Mouse (Mus musculus) cerebral cortex, adult 2 months (tissue): ENCODE measurements around the gene Rph3al.

Experiments
- WGBS: fragments of 180-500 bp; shearing (Covaris S2); methylation state at CpG from one replicate; pipeline ENCODE4 v1.1.7; 2018; 5-methylcytosine and 5-hydroxymethylcytosine counted together

Rph3al gene

GRCm38 (mm10) chr11:75862466-75862865, 75.8 kb downstream of the Rph3al start:
- 58% methylated on average over 4 of the region's 4 CpGs for WGBS

GRCm38 (mm10) chr11:75861653-75862052, 76.6 kb downstream of the Rph3al start:
- 86% methylated on average over 4 of the region's 4 CpGs for WGBS

DNA sequence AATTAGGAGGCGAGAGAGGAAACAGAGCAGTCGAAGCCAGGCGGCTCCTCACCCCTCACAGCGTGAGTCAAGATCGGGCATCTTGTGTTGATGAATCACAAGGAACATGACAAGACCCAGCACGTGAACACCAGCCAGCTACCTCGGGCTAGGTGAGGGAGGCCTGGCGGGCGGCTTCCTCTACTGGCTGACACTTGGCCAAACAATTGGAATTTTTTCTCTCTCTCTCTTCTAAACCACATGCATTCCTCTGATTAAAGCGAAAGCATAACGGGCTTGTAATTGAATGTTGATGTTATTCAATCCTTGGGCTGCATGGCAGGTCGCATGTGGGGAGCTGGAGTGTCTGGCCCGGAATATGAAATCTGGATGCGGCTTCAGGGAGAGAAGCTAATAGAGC, 77.0 kb downstream of the Rph3al start:
- 69% methylated on average over 14 of the region's 14 CpGs for WGBS

GRCm38 (mm10) chr11:75859460-75859859, 78.8 kb downstream of the Rph3al start:
- 84% methylated on average over 8 of the region's 8 CpGs for WGBS

GRCm38 (mm10) chr11:75858975-75859374, 79.3 kb downstream of the Rph3al start:
- WGBS = 63% methylated on average over 2 of the region's 2 CpGs

GRCm38 (mm10) chr11:75857781-75858180, 80.4 kb downstream of the Rph3al start:
- 67% methylated on average over 3 of the region's 3 CpGs for WGBS

DNA sequence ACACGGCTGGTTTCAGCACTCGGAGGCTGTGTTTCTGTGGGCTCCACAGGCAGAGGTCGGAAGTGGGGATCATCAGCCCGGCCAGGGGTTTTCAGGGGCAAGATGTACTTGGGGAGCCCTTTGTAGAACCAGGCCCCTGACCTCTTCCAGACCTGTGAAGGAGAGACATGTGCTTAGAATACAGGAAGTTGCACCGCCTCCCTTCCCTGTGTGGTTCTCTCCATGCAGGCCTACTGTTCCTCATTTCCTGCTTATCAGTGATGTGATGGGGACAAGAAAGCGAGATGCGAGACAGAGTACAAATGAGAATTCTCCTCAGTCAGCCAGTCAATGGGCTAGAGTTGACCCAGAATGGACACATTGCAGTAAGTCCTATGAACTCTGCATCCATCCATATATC, 83.9 kb downstream of the Rph3al start:
- WGBS = 92% methylated on average over 7 of the region's 7 CpGs

DNA sequence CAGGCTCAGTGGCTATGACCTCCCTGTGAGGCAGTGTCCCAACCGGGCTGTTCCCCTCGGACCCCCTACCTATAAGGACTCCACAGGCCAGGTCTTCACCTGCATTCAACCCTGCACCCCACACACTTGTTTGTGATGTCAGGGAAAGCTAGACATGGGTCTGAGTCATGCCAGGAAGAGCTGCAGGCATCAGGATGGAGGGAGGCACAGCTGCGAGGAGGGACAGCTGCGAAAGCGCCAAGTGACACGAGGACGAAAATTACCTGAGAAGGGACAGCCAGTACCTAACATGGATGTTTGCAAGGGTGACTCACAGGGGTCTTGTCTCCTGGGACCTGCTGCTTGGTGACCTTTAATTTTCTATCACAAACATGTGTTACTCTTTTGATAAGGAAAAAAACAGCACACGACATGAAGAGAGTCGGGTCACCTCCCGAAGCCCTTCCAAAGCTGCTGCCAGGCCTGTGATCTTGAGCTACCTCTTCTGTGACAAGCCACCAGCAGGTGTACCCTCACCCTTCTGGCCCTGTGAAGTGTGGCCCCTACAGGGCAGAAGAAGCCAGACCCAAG, 85.1 kb downstream of the Rph3al start:
- 84% methylated on average over 10 of the region's 10 CpGs for WGBS

DNA sequence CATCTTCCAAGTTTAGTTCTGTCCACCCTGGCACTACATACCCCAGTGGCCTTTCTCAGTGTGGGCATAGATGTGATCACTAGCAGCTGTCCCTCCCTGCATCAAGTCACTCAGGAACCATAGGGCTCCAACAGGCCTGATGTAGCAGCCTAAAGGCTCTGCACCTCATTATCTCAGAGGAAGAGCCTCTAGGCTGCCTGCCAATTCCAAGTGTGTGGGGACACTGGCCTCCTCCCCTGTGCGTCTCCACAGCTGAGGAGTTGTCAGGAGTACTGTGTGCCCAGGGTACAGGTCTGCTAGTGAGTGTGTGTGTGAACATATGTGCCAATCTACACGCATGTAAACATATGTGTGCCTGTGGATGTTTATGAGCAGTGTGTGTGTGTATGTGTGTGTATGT, 85.7 kb downstream of the Rph3al start:
- 76% methylated on average over 2 of the region's 2 CpGs for WGBS

GRCm38 (mm10) chr11:75849552-75849951, 88.7 kb downstream of the Rph3al start:
- 85% methylated on average over 6 of the region's 6 CpGs for WGBS

GRCm38 (mm10) chr11:75846589-75846988, 91.6 kb downstream of the Rph3al start:
- WGBS = 89% methylated on average over 7 of the region's 7 CpGs

GRCm38 (mm10) chr11:75845675-75846074, 92.6 kb downstream of the Rph3al start:
- WGBS = 24% methylated on average over 7 of the region's 7 CpGs

- 85% methylated on average over 4 of the region's 4 CpGs for WGBS
Measured at GRCm38 (mm10) chr11:75842904-75843619, 95.2 kb downstream of the Rph3al start.

DNA sequence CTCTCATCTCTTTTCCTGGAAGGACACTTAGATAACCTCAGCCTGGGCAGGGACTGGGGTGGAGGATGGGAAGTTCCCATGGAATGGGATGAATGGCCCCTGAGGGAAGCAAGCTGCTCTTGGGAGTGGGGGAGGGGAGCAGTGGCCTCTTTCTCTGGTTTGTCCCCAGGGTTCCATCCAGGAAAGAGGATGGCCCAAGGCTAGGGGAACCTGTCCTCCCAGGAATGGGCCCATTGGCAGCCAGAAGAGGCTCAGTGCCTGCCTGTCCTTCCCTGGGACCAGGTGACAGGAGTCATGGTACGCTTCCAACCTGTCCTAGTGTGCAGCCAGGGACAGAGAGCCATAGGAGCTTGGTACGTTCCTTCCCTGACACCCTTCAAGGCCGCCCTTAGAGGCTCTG, 96.7 kb downstream of the Rph3al start:
- whole genome bisulfite sequencing = 91% methylated on average over 3 of the region's 3 CpGs

- WGBS = 67% methylated on average over 12 of the region's 12 CpGs
Measured at GRCm38 (mm10) chr11:75839536-75840430, 98.4 kb downstream of the Rph3al start.

- WGBS = 73% methylated on average over 10 of the region's 10 CpGs
Measured at GRCm38 (mm10) chr11:75838861-75839426, 99.3 kb downstream of the Rph3al start.

DNA sequence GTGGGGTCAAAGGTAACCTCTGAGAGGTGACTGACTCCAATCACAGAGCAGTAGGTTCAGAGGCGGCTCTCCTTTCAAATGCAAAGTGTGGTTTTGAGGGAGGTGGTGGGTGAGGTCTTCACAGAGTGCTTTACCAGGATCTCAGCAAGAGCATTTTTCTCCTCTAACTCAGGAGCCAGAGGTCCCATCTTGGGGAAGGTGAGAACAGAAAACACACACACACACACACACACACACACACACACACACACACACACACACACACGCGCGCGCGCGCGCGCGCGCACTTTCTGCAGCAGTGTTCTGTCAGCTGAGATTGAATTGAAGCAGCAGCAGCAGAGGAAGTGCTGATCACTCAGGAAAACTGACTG, 102.0 kb downstream of the Rph3al start:
- 83% methylated on average over 11 of the region's 11 CpGs for WGBS

- WGBS = 58% methylated on average over 11 of the region's 11 CpGs
Measured at GRCm38 (mm10) chr11:75835587-75836239, 102.5 kb downstream of the Rph3al start.

DNA sequence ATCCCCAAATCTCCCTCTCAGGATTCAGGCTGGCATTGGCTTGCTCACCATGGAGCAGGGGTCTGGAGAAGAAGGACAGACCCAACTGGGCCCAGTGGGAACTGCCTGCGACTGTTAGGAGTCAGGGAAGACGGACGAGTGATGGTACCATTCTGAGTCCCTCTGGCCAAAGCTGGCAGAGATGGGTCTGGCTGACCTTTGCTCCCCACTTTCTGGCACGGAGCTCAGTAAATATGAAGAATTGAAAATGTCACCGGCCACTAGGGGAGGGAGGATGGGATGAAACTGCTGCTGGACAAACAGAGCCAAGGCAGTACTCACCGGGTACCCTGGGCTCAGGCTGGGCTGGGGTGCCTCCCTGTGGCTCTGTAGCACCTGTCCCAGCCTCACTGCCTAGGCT, 105.1 kb downstream of the Rph3al start:
- WGBS = 88% methylated on average over 6 of the region's 6 CpGs

DNA sequence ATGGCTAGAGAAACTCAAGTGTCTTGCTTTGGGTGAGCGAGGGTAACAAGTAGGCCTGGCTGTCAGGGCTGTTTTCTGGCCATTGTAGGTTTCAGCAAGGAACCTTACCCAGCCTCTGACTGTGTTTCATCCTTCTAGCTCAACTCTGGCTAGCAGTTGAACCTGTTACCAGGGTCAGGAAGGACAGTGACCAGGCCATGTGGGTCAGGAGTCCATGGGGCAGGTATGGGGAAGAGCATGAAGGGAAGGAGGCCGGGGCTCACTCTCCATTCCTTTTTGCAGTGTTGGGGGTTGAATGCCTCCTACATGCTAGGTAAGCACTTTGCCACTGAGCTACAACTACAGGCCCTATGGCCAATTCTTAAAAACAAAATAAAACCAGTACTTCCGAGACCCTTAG, 107.8 kb downstream of the Rph3al start:
- 97% methylated on average over 3 of the region's 3 CpGs for WGBS

DNA sequence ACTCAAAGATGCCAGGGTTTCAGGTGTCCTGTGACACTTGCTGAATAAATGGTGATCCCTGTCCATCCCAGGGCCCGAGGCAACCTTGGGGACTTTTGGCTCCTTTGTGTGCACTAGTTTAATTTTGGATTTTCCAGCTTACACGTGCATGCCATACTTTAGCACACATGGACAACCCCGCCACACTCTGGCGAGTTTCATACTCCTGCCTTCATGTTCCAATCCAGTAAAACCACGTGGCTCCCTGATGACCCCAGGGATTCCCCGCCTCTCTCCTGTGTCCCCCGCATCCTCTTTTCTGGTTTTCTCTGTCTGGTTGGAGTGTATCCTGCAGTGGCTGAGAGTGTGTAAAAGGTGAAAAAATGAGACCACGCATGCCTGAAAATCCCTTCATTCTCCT, 110.8 kb downstream of the Rph3al start:
- 84% methylated on average over 8 of the region's 8 CpGs for WGBS

GRCm38 (mm10) chr11:75823506-75823905, 114.7 kb downstream of the Rph3al start:
- WGBS = 72% methylated on average over 7 of the region's 7 CpGs
